Mouse (Mus musculus): ENCODE measurements around the gene H2-K1. TPM values are rescaled to one million over a fixed set of nuclear protein-coding genes. Genes with fewer than 3 reads are reported as not detected.
A peak's percentile ranks its signal among the peaks of the same experiment; 100 is the strongest.

H2-K1 gene
- 16.1 and 18.3 TPM in 2 replicates for polyA plus RNA-seq (2016; fragmentation: Nextera tagmentation; extraction: Ambion mirVana)

- Histone ChIP-seq H3K4me2 (peak within 1 kb of the TSS; percentile 100), H3K36me3 (no peaks in the 10 kb centered on the region), H3K9ac (peak within 1 kb of the TSS; percentile 72), H3K27me3 (replicated peaks) (peaks cover 67% of the 10 kb centered on the region), H3K4me1 (replicated peaks) (peaks cover 12% of the 10 kb centered on the region), H3K9me3 (replicated peaks) (no peaks in the 10 kb centered on the region), H3K4me3 (peak within 1 kb of the TSS; percentile 77), H3K27ac (ENCODE audit: poor library complexity, severe bottlenecking) (no peak within 1 kb of the TSS)
- under 1% methylated on average over 28 of the region's 30 CpGs for WGBS
- ATAC-seq (ENCODE audit: insufficient number of reproducible peaks, low FRiP score), result peak; percentile 82
These were observed at the start of gene H2-K1 for GRCm38 (mm10) chr17:34000150-34000537. H2-K1 (minus strand) TSS chr17:34000347.

DNA sequence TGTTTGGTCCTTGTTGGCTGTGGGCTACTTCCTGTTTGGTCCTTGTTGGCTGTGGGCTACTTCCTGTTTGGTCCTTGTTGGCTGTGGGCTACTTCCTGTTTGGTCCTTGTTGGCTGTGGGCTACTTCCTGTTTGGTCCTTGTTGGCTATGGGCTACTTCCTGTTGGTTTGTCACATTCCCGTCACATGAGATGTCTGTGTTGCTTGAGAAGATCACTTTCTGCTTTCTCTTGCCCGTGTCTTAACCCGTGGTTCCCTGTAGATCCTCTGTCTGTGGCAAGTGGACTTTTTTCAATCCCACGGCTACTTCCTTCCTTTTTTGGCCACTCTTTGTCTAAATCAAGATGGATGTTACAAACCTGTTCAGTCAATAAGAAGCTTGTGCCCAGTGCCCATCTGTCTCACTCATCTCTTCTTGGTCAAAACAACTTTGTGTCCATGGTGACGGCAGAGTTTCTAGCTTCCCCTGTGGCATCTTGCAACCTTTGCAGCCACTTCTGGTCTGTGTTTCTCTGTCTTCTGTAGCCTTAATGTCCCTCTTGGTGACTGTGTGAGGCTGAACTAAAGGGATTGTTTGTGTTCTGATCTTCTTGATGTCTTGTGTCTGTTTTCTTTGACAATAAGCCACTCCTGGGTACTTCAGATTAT lies 47.4 kb upstream of the H2-K1 start:
- no peak for ATAC-seq (ENCODE audit: insufficient number of reproducible peaks, low FRiP score)
- no peak overlapping the region for H3K4me2 ChIP-seq
- no peaks in the 10 kb centered on the region for H3K36me3 ChIP-seq
- H3K4me1 ChIP-seq (replicated peaks), result no peaks in the 10 kb centered on the region
- H3K4me3 ChIP-seq, result no peak overlapping the region
- H3K27me3 ChIP-seq (replicated peaks), result peaks cover 25% of the 10 kb centered on the region
- WGBS, result 88% methylated on average over 5 of the region's 5 CpGs
- no peak overlapping the region for H3K27ac ChIP-seq (ENCODE audit: poor library complexity, severe bottlenecking)
- no peak overlapping the region for H3K9ac ChIP-seq
- peaks cover 15% of the 10 kb centered on the region for H3K9me3 ChIP-seq (replicated peaks)

DNA sequence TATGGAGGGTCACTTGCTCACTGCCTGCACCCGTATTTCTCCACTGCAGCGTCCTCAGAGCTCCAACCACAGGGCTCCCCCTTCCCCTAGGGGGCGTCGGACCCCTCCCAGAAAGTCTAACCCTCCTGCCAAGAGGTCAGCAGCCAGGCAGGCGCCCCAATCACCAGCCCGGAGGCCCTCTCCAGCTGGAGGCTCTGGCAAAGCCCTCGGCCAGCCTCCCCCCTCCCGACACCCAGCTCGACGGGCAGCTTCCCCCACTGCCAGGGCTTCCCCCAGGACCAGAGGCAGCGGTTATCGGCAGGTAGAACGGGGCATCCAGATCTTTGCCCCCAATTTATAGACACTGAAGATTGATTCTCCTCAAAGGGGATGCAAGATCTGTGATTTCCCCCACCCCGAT lies 45.8 kb upstream of the H2-K1 start:
- Histone ChIP-seq H3K27ac (ENCODE audit: poor library complexity, severe bottlenecking) (no peak overlapping the region), H3K9me3 (replicated peaks) (peaks cover 15% of the 10 kb centered on the region), H3K36me3 (no peaks in the 10 kb centered on the region), H3K27me3 (replicated peaks) (peaks cover 36% of the 10 kb centered on the region), H3K4me3 (no peak overlapping the region), H3K4me1 (replicated peaks) (no peaks in the 10 kb centered on the region), H3K9ac (no peak overlapping the region), H3K4me2 (no peak overlapping the region)
- WGBS, result 76% methylated on average over 14 of the region's 14 CpGs
- ATAC-seq (ENCODE audit: insufficient number of reproducible peaks, low FRiP score), result no peak

- Histone ChIP-seq H3K4me3 (peak overlapping the region; percentile 30), H3K27ac (ENCODE audit: poor library complexity, severe bottlenecking) (no peak overlapping the region), H3K4me2 (peak overlapping the region; percentile 63), H3K9ac (peak overlapping the region; percentile 58; the same call in 1 of the 2 replicates), H3K27me3 (replicated peaks) (peaks cover 62% of the 10 kb centered on the region), H3K9me3 (replicated peaks) (no peaks in the 10 kb centered on the region), H3K36me3 (peaks cover 32% of the 10 kb centered on the region), H3K4me1 (replicated peaks) (peaks cover 23% of the 10 kb centered on the region)
- WGBS, result 28% methylated on average over 17 of the region's 17 CpGs
- no peak for ATAC-seq (ENCODE audit: insufficient number of reproducible peaks, low FRiP score)
These were observed 39.7 kb upstream of the H2-K1 start for GRCm38 (mm10) chr17:34039562-34040450.

DNA sequence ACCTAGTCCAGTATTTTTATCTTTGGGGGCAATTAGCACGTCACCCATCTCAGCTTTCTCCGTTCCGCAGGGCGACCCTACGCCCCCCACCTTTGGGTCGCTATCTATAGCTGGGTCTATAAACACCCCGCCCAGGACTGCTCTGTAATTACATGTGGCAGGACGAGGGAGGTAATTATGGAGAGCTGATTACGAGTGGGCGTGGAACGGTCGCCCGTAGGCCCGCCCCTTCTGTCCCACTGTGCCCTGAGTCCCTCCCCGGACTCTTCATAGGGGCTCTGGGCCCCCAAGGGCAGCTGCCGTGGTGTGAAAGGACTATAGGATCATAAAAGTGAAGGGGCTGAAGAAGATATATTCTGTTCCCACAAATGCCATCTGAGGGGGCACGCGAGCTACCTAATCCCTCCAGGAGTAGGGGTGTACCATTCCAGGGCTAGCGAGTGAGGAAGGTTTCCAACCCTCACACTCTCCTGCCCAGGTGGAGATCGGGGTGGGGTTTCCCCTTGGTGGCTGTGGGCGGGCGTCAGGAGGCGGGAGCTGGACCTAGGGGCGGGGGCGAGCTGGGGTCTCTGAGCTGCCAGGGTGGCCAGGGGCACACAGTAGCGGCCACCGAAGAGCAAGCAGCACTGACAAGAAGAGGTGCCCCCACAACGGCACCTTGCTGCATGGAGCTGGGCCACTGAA lies 38.9 kb upstream of the H2-K1 start, which contains the start of gene Col11a2:
Gene Col11a2 (plus strand): TSS at position 560 of the 684 bp plus-strand sequence.
- peak within 1 kb of the TSS; percentile 58 for H3K9ac ChIP-seq
- peaks cover 62% of the 10 kb centered on the region for H3K27me3 ChIP-seq (replicated peaks)
- 9% methylated on average over 28 of the region's 28 CpGs for WGBS
- peak within 1 kb of the TSS; percentile 63 for H3K4me2 ChIP-seq
- peak within 1 kb of the TSS; percentile 30 for H3K4me3 ChIP-seq
- H3K36me3 ChIP-seq, result peaks cover 39% of the 10 kb centered on the region
- H3K27ac ChIP-seq (ENCODE audit: poor library complexity, severe bottlenecking), result no peak within 1 kb of the TSS
- H3K4me1 ChIP-seq (replicated peaks), result peaks cover 25% of the 10 kb centered on the region
- H3K9me3 ChIP-seq (replicated peaks), result no peaks in the 10 kb centered on the region
- peak; percentile 19; the same call in 1 of the 2 replicates for ATAC-seq (ENCODE audit: insufficient number of reproducible peaks, low FRiP score)

GRCm38 (mm10) chr17:34038440-34038839 lies 38.3 kb upstream of the H2-K1 start:
- peak overlapping the region; percentile 63 for H3K4me2 ChIP-seq
- 11% methylated on average over 18 of the region's 21 CpGs for WGBS
- peak overlapping the region; percentile 58; the same call in 1 of the 2 replicates for H3K9ac ChIP-seq
- H3K9me3 ChIP-seq (replicated peaks), result no peaks in the 10 kb centered on the region
- peak; percentile 9; the same call in 1 of the 2 replicates for ATAC-seq (ENCODE audit: insufficient number of reproducible peaks, low FRiP score)
- peaks cover 57% of the 10 kb centered on the region for H3K27me3 ChIP-seq (replicated peaks)
- H3K4me3 ChIP-seq, result peak overlapping the region; percentile 30
- peaks cover 29% of the 10 kb centered on the region for H3K4me1 ChIP-seq (replicated peaks)
- H3K36me3 ChIP-seq, result peaks cover 42% of the 10 kb centered on the region
- no peak overlapping the region for H3K27ac ChIP-seq (ENCODE audit: poor library complexity, severe bottlenecking)

DNA sequence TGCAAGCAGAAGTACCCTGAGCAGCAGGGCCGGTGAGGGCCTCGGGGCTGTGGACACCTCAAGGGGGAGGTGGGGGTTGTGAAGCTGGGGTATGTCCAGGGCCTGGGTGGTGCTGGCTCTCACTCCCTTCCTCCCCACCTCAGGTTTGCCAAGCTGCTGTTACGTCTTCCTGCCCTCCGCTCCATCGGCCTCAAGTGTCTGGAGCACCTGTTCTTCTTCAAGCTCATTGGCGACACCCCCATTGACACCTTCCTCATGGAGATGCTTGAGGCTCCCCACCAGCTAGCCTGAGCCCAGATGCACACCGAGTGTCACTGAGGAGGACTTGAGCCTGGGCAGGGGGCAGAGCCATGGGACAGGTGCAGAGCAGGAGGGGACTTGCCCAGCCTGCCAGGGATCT lies 37.1 kb upstream of the H2-K1 start:
- H3K4me3 ChIP-seq, result no peak overlapping the region
- peaks cover 42% of the 10 kb centered on the region for H3K36me3 ChIP-seq
- no peak for ATAC-seq (ENCODE audit: insufficient number of reproducible peaks, low FRiP score)
- H3K9me3 ChIP-seq (replicated peaks), result no peaks in the 10 kb centered on the region
- H3K4me2 ChIP-seq, result no peak overlapping the region
- WGBS, result 83% methylated on average over 7 of the region's 7 CpGs
- H3K4me1 ChIP-seq (replicated peaks), result peaks cover 40% of the 10 kb centered on the region
- H3K27me3 ChIP-seq (replicated peaks), result peaks cover 49% of the 10 kb centered on the region
- no peak overlapping the region for H3K27ac ChIP-seq (ENCODE audit: poor library complexity, severe bottlenecking)
- no peak overlapping the region for H3K9ac ChIP-seq

- 76% methylated on average over 10 of the region's 10 CpGs for WGBS
- Histone ChIP-seq H3K4me1 (replicated peaks) (peaks cover 40% of the 10 kb centered on the region), H3K9me3 (replicated peaks) (no peaks in the 10 kb centered on the region), H3K36me3 (peaks cover 42% of the 10 kb centered on the region), H3K4me2 (no peak overlapping the region), H3K27me3 (replicated peaks) (peaks cover 43% of the 10 kb centered on the region), H3K4me3 (no peak overlapping the region), H3K27ac (ENCODE audit: poor library complexity, severe bottlenecking) (no peak overlapping the region), H3K9ac (no peak overlapping the region)
- no peak for ATAC-seq (ENCODE audit: insufficient number of reproducible peaks, low FRiP score)
These were observed 36.5 kb upstream of the H2-K1 start for GRCm38 (mm10) chr17:34036647-34037046.

GRCm38 (mm10) chr17:34035517-34035916 lies 35.4 kb upstream of the H2-K1 start:
- H3K9me3 ChIP-seq (replicated peaks), result no peaks in the 10 kb centered on the region
- no peak overlapping the region for H3K4me3 ChIP-seq
- H3K4me1 ChIP-seq (replicated peaks), result peaks cover 43% of the 10 kb centered on the region
- H3K36me3 ChIP-seq, result peaks cover 42% of the 10 kb centered on the region
- H3K9ac ChIP-seq, result no peak overlapping the region
- no peak overlapping the region for H3K4me2 ChIP-seq
- ATAC-seq (ENCODE audit: insufficient number of reproducible peaks, low FRiP score), result no peak
- no peak overlapping the region for H3K27ac ChIP-seq (ENCODE audit: poor library complexity, severe bottlenecking)
- 86% methylated on average over 9 of the region's 9 CpGs for WGBS
- H3K27me3 ChIP-seq (replicated peaks), result peaks cover 31% of the 10 kb centered on the region

- Histone ChIP-seq H3K27ac (ENCODE audit: poor library complexity, severe bottlenecking) (no peak overlapping the region), H3K9me3 (replicated peaks) (no peaks in the 10 kb centered on the region), H3K4me3 (no peak overlapping the region), H3K27me3 (replicated peaks) (peaks cover 18% of the 10 kb centered on the region), H3K9ac (no peak overlapping the region), H3K4me2 (no peak overlapping the region), H3K4me1 (replicated peaks) (peaks cover 45% of the 10 kb centered on the region), H3K36me3 (peaks cover 55% of the 10 kb centered on the region)
- no peak for ATAC-seq (ENCODE audit: insufficient number of reproducible peaks, low FRiP score)
- WGBS, result 70% methylated on average over 10 of the region's 10 CpGs
These were observed 33.9 kb upstream of the H2-K1 start for GRCm38 (mm10) chr17:34034064-34034463.

GRCm38 (mm10) chr17:34033441-34033840 lies 33.3 kb upstream of the H2-K1 start:
- WGBS, result 88% methylated on average over 9 of the region's 9 CpGs
- Histone ChIP-seq H3K4me1 (replicated peaks) (peaks cover 45% of the 10 kb centered on the region), H3K9ac (no peak overlapping the region), H3K36me3 (peaks cover 61% of the 10 kb centered on the region), H3K4me2 (peak overlapping the region; percentile 92), H3K9me3 (replicated peaks) (no peaks in the 10 kb centered on the region), H3K27ac (ENCODE audit: poor library complexity, severe bottlenecking) (no peak overlapping the region), H3K4me3 (peak overlapping the region; percentile 92; the same call in 1 of the 2 replicates), H3K27me3 (replicated peaks) (peaks cover 14% of the 10 kb centered on the region)
- ATAC-seq (ENCODE audit: insufficient number of reproducible peaks, low FRiP score), result no peak
